ENCODE assay signal across 21 mouse cellular contexts in genomic region chr11:8462827-8463405, GRCm38 (mm10).
DNase-seq lines count a peak whose midpoint lies in the region; ATAC-seq and TF ChIP-seq lines count a peak whose summit lies in the region.
"Had no signal": no experiment of that assay in that cellular context is flagged by ENCODE, and none has a peak within 500 bp of the region (broad histone marks: within the 10 kb centered on the region; RNA-seq: fewer than 3 reads in every experiment).

No protein-coding gene starts in this region.

- 97% methylated on average over 3 of the region's 3 CpGs for WGBS in intestine, postnatal 0 days
- WGBS in intestine, embryonic 15.5 days = 93% methylated on average over 3 of the region's 3 CpGs
- WGBS in midbrain, postnatal 0 days = 78% methylated on average over 3 of the region's 3 CpGs
- WGBS in midbrain, embryonic 13.5 days = 96% methylated on average over 3 of the region's 3 CpGs

- H3K27me3 ChIP-seq in intestine, postnatal 0 days (replicated peaks; ENCODE audit: control insufficient read depth, insufficient read depth, low read length) = no peaks in the 10 kb centered on the region
- no peaks in the 10 kb centered on the region for H3K27me3 ChIP-seq in intestine, embryonic 15.5 days (replicated peaks)
- H3K27me3 ChIP-seq in midbrain, postnatal 0 days (ENCODE audit: insufficient read depth, low read length) = no peaks in the 10 kb centered on the region
- H3K27me3 ChIP-seq in midbrain, embryonic 13.5 days = 0 out of 2 replicates have a peak, but pooled peaks cover 4% of the 10 kb centered on the region
- H3K27me3 ChIP-seq: embryonic facial prominence, embryonic 13.5 days; limb, embryonic 12.5 days; liver, embryonic 15.5 days; midbrain, embryonic 12.5 days had no signal

- H3K4me1 ChIP-seq in intestine, postnatal 0 days (replicated peaks; ENCODE audit: control insufficient read depth, insufficient read depth, low read length) = peaks cover 14% of the 10 kb centered on the region
- peaks cover 39% of the 10 kb centered on the region for H3K4me1 ChIP-seq in intestine, embryonic 15.5 days (replicated peaks)
- peaks cover 3% of the 10 kb centered on the region; the same call in 1 of the 2 replicates for H3K4me1 ChIP-seq in midbrain, postnatal 0 days (ENCODE audit: insufficient read depth, low read length)
- peaks cover 15% of the 10 kb centered on the region for H3K4me1 ChIP-seq in midbrain, embryonic 13.5 days (replicated peaks)
- H3K4me1 ChIP-seq: liver, embryonic 15.5 days had no signal

- H3K27ac ChIP-seq in intestine, postnatal 0 days (ENCODE audit: low read depth, low read length) = 0 out of 2 replicates have a peak overlapping the region, but pooled peaks have one; percentile 1
- H3K27ac ChIP-seq in intestine, embryonic 15.5 days = no peak overlapping the region
- no peak overlapping the region for H3K27ac ChIP-seq in midbrain, postnatal 0 days (ENCODE audit: low read depth, low read length)
- no peak overlapping the region for H3K27ac ChIP-seq in midbrain, embryonic 13.5 days
- H3K27ac ChIP-seq: embryonic facial prominence, embryonic 13.5 days; hindbrain, embryonic 14.5 days; limb, embryonic 12.5 days; liver, embryonic 15.5 days; midbrain, embryonic 12.5 days had no signal

- no peak for TF ChIP-seq CTCF in intestine, postnatal 0 days (IDR thresholded peaks at IDR 0.05; ENCODE audit: low read depth)
- TF ChIP-seq CTCF in midbrain, postnatal 0 days (IDR thresholded peaks at IDR 0.05) = no peak

- H3K9me3 ChIP-seq in intestine, postnatal 0 days (ENCODE audit: control insufficient read depth) = no peaks in the 10 kb centered on the region
- H3K9me3 ChIP-seq in intestine, embryonic 15.5 days = no peaks in the 10 kb centered on the region
- no peaks in the 10 kb centered on the region for H3K9me3 ChIP-seq in midbrain, postnatal 0 days (ENCODE audit: low read length)
- no peaks in the 10 kb centered on the region for H3K9me3 ChIP-seq in midbrain, embryonic 13.5 days
- H3K9me3 ChIP-seq: embryonic facial prominence, embryonic 13.5 days; limb, embryonic 12.5 days; liver, embryonic 15.5 days; midbrain, embryonic 12.5 days had no signal

- H3K9ac ChIP-seq in intestine, postnatal 0 days (ENCODE audit: low read depth, low read length) = no peak overlapping the region
- no peak overlapping the region for H3K9ac ChIP-seq in intestine, embryonic 15.5 days
- H3K9ac ChIP-seq in midbrain, postnatal 0 days (replicated peaks; ENCODE audit: low read length, poor library complexity, severe bottlenecking) = no peak overlapping the region
- H3K9ac ChIP-seq in midbrain, embryonic 13.5 days (replicated peaks) = no peak overlapping the region
- H3K9ac ChIP-seq: embryonic facial prominence, embryonic 13.5 days; hindbrain, embryonic 14.5 days; limb, embryonic 12.5 days; liver, embryonic 15.5 days; lung, embryonic 14.5 days; midbrain, embryonic 12.5 days had no signal

- H3K4me3 ChIP-seq in intestine, postnatal 0 days (ENCODE audit: low read depth, low read length) = no peak overlapping the region
- no peak overlapping the region for H3K4me3 ChIP-seq in intestine, embryonic 15.5 days (replicated peaks)
- no peak overlapping the region for H3K4me3 ChIP-seq in midbrain, postnatal 0 days (ENCODE audit: low read depth, low read length)
- H3K4me3 ChIP-seq in midbrain, embryonic 13.5 days (replicated peaks) = no peak overlapping the region
- H3K4me3 ChIP-seq: embryonic facial prominence, embryonic 13.5 days; erythroblast, embryonic 14.5 days; limb, embryonic 12.5 days; liver, embryonic 15.5 days; midbrain, embryonic 12.5 days had no signal

- H3K36me3 ChIP-seq in intestine, postnatal 0 days (ENCODE audit: control insufficient read depth, insufficient read depth) = peaks cover 12% of the 10 kb centered on the region
- 0 out of 2 replicates have a peak, but pooled peaks cover 5% of the 10 kb centered on the region for H3K36me3 ChIP-seq in intestine, embryonic 15.5 days
- H3K36me3 ChIP-seq in midbrain, postnatal 0 days (ENCODE audit: insufficient read depth, low read length) = no peaks in the 10 kb centered on the region
- H3K36me3 ChIP-seq in midbrain, embryonic 13.5 days = no peaks in the 10 kb centered on the region
- H3K36me3 ChIP-seq: midbrain, embryonic 12.5 days had no signal

- DNase-seq in midbrain, postnatal 0 days (ENCODE audit: low spot score) = peak; percentile 54
- DNase-seq in brain, adult 2 months (ENCODE audit: low read depth, low spot score) = peak; percentile 24
- DNase-seq in spleen, adult 12 weeks (ENCODE audit: low spot score) = no peak
- DNase-seq: adrenal gland, postnatal 25 days; cerebellum, adult 18-20 months; heart, postnatal 4 days; kidney, adult 2 months; kidney, postnatal 10 days; lung, embryonic 14.5 days; right cerebral cortex, postnatal 25 days had no signal

- no peak for ATAC-seq in intestine, postnatal 0 days
- ATAC-seq in intestine, embryonic 15.5 days = no peak
- no peak for ATAC-seq in midbrain, postnatal 0 days (ENCODE audit: low FRiP score)
- ATAC-seq in midbrain, embryonic 13.5 days = no peak
- ATAC-seq: forebrain, embryonic 16.5 days; inflammation-experienced regulatory T-cells, adult 6 months had no signal

- H3K4me2 ChIP-seq in intestine, postnatal 0 days (replicated peaks; ENCODE audit: low read depth) = no peak overlapping the region
- no peak overlapping the region for H3K4me2 ChIP-seq in intestine, embryonic 15.5 days (replicated peaks)
- no peak overlapping the region for H3K4me2 ChIP-seq in midbrain, postnatal 0 days (ENCODE audit: low read depth, low read length, poor library complexity, severe bottlenecking)
- no peak overlapping the region for H3K4me2 ChIP-seq in midbrain, embryonic 13.5 days (replicated peaks)
- H3K4me2 ChIP-seq: embryonic facial prominence, embryonic 13.5 days; hindbrain, embryonic 14.5 days; limb, embryonic 12.5 days; liver, embryonic 15.5 days; lung, embryonic 14.5 days; midbrain, embryonic 12.5 days had no signal
